Comparison of ENCODE assay signal across 26 mouse cellular contexts in the genomic region with DNA sequence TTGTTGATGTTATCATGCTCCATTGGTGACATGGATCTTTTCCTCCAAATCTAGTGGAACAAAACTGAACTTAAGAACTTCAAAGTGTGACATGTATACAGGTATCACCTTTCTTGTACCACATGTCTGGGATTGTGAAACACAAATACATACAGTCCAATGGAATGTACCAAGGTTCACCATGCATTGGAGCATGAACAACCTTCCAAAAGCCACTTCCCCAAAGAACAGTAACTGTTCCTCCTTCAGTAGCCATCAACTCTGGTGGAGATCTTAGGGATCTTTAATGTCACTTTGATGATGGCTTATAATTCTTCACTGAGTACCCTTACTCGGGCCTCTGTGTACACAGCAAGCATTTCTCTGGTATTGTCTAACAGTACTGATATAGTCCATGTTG.
"Had no signal": no experiment of that assay in that cellular context is flagged by ENCODE, and none has a peak within 500 bp of the region (broad histone marks: within the 10 kb centered on the region; RNA-seq: fewer than 3 reads in every experiment).

No protein-coding gene starts in this region.

- ATAC-seq: hindbrain, embryonic 16.5 days; inflammation-experienced regulatory T-cells, adult 6 months; intestine, embryonic 15.5 days; intestine, postnatal 0 days; liver, embryonic 12.5 days had no signal

- H3K27ac ChIP-seq: heart, embryonic 10.5 days; hindbrain, embryonic 10.5 days; hindbrain, embryonic 12.5 days; hindbrain, embryonic 14.5 days; intestine, embryonic 15.5 days; kidney, embryonic 15.5 days; kidney, postnatal 0 days; limb, embryonic 13.5 days; limb, embryonic 15.5 days; liver, embryonic 12.5 days had no signal

- H3K4me1 ChIP-seq: heart, embryonic 10.5 days; heart, embryonic 12.5 days; hindbrain, embryonic 10.5 days; hindbrain, embryonic 12.5 days; intestine, embryonic 15.5 days; kidney, embryonic 15.5 days; limb, embryonic 13.5 days; limb, embryonic 15.5 days; liver, embryonic 12.5 days had no signal

- DNase-seq: gastrocnemius, postnatal 14 days; gastrocnemius, postnatal 36 days; heart, adult 18-20 months; heart, postnatal 10 days; heart, postnatal 4 days; kidney, adult 2 months; kidney, adult 9 months; kidney, postnatal 14 days; kidney, postnatal 4 days; layer of hippocampus, adult 9-11 months; layer of hippocampus, postnatal 36 days; left cerebral cortex, postnatal 4 days had no signal

- H3K4me3 ChIP-seq: heart, embryonic 10.5 days; heart, embryonic 12.5 days; hindbrain, embryonic 10.5 days; hindbrain, embryonic 12.5 days; intestine, embryonic 15.5 days; kidney, embryonic 15.5 days; limb, embryonic 13.5 days; limb, embryonic 15.5 days; liver, embryonic 12.5 days had no signal
